Mouse (Mus musculus): ENCODE results near the gene Tspan11. TPM values are rescaled to one million over a fixed set of nuclear protein-coding genes. Genes with fewer than 3 reads are reported as not detected.

Gene Tspan11
- polyA plus RNA-seq, 2 experiments, result 18.5 to 19.8 TPM

DNA sequence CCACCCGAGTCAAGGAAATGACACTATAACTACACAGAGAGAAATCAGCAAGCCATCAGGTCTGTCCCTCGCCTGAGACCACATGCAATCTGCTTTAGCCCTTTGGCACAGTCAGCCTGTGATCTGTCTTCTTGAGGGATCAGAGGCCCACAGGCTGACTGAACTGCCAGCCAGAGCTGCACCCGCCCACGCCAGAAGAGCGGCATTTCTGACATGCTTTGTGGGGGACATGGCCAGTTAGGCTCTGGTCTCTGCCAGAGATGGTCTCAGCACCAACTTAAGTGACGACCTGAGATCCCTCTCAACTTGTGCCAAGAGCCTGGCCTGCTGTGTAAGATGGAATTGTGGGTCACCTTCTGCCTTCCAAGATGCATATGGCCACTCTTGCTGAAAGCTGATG is 89.3 kb downstream of the Tspan11 start:
- H3K9me3 ChIP-seq (ENCODE audit: control insufficient read depth, low read length), result no peaks in the 10 kb centered on the region
- no peak overlapping the region for H3K9ac ChIP-seq (ENCODE audit: low read depth, low read length, severe bottlenecking)
- H3K4me1 ChIP-seq (ENCODE audit: control insufficient read depth, insufficient read depth, low read length), result peaks cover 19% of the 10 kb centered on the region
- no peak overlapping the region for H3K4me3 ChIP-seq (replicated peaks; ENCODE audit: low read length)
- no peaks in the 10 kb centered on the region for H3K27me3 ChIP-seq (ENCODE audit: control insufficient read depth, insufficient read depth, low read length)
- no peak overlapping the region for H3K27ac ChIP-seq (replicated peaks; ENCODE audit: low read depth, low read length)
- no peak for TF ChIP-seq POLR2A (IDR thresholded peaks at IDR 0.05; ENCODE audit: borderline replicate concordance, extremely low read depth, insufficient read depth, insufficient read length)
- ATAC-seq (ENCODE audit: low FRiP score, low read depth), result no peak
- DNase-seq (ENCODE audit: low spot score), result no peak
- H3K4me2 ChIP-seq (replicated peaks; ENCODE audit: low read depth, low read length, severe bottlenecking), result no peak overlapping the region
- 85% methylated on average over 6 of the region's 6 CpGs for WGBS
- H3K36me3 ChIP-seq (ENCODE audit: control insufficient read depth, insufficient read depth, low read length), result no peaks in the 10 kb centered on the region

- no peak for TF ChIP-seq POLR2A (IDR thresholded peaks at IDR 0.05; ENCODE audit: borderline replicate concordance, extremely low read depth, insufficient read depth, insufficient read length)
- Histone ChIP-seq H3K9ac (ENCODE audit: low read depth, low read length, severe bottlenecking) (0 out of 2 replicates have a peak overlapping the region, but pooled peaks have one; percentile 36), H3K4me2 (replicated peaks; ENCODE audit: low read depth, low read length, severe bottlenecking) (no peak overlapping the region), H3K4me3 (replicated peaks; ENCODE audit: low read length) (no peak overlapping the region), H3K4me1 (ENCODE audit: control insufficient read depth, insufficient read depth, low read length) (peaks cover 12% of the 10 kb centered on the region; the same call in 1 of the 2 replicates), H3K27me3 (ENCODE audit: control insufficient read depth, insufficient read depth, low read length) (no peaks in the 10 kb centered on the region), H3K36me3 (ENCODE audit: control insufficient read depth, insufficient read depth, low read length) (no peaks in the 10 kb centered on the region), H3K27ac (replicated peaks; ENCODE audit: low read depth, low read length) (no peak overlapping the region), H3K9me3 (ENCODE audit: control insufficient read depth, low read length) (no peaks in the 10 kb centered on the region)
- DNase-seq (ENCODE audit: low spot score) (no peak), ATAC-seq (ENCODE audit: low FRiP score, low read depth) (no peak)
- 24% methylated on average over 20 of the region's 20 CpGs for WGBS
These were observed 91.6 kb downstream of the Tspan11 start for GRCm38 (mm10) chr6:127978941-127979340.

DNA sequence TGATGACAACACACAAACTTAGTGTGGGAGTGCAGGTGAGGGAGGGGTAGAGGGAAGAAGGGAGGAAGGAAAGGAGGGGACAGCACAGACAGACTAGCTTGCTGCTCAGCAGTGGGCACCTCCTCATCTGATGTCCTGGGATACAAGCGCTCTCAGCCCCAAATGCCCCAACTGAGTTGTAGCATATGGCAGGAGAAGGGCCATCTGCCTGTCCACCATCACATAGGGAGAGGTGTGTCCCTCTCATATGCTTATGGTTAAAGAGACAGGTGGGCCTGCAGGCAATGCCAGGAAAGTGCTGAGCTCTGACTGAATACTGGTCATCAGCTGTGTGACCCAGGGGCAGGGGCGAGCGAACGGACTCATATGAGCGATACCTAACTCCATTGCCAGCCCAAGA is 92.4 kb downstream of the Tspan11 start:
- 92% methylated on average over 5 of the region's 5 CpGs for WGBS
- Histone ChIP-seq H3K27me3 (ENCODE audit: control insufficient read depth, insufficient read depth, low read length) (no peaks in the 10 kb centered on the region), H3K4me3 (replicated peaks; ENCODE audit: low read length) (no peak overlapping the region), H3K36me3 (ENCODE audit: control insufficient read depth, insufficient read depth, low read length) (no peaks in the 10 kb centered on the region; the same call in 1 of the 2 replicates), H3K27ac (replicated peaks; ENCODE audit: low read depth, low read length) (no peak overlapping the region), H3K9ac (ENCODE audit: low read depth, low read length, severe bottlenecking) (no peak overlapping the region), H3K9me3 (ENCODE audit: control insufficient read depth, low read length) (no peaks in the 10 kb centered on the region), H3K4me2 (replicated peaks; ENCODE audit: low read depth, low read length, severe bottlenecking) (no peak overlapping the region), H3K4me1 (ENCODE audit: control insufficient read depth, insufficient read depth, low read length) (peaks cover 8% of the 10 kb centered on the region; the same call in 1 of the 2 replicates)
- no peak for ATAC-seq (ENCODE audit: low FRiP score, low read depth)
- no peak for TF ChIP-seq POLR2A (IDR thresholded peaks at IDR 0.05; ENCODE audit: borderline replicate concordance, extremely low read depth, insufficient read depth, insufficient read length)
- no peak for DNase-seq (ENCODE audit: low spot score)

DNA sequence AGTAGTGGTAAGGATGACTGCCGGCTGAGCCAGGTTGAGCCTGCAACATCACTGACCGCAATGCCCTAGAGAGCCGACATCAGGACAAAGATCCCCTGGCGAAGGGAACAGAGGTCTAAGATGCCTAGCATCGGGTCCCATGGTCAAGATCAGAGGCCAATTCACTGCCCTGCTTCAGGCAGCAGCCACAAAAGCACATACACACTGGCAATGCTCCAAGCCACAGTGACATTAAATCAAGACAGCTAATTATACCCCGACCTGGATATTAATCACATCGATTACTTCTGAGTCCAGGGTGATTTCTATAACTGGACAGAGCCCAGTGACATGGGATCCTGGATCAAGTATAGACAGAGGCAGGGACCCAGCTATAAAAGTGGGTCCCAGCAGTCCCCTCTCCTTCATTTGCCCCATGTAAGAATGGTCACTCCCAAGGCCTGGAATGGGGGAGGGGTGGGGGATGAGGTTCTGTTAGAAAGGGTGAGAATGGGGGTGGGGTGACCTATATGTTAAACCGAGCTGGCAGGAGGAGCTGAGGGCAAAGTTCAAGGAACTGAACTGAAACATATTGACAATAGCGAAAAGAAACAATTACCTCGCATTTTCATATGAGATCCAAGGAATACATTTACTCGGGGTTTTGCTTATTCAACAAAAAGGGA is 93.1 kb downstream of the Tspan11 start:
- ATAC-seq (ENCODE audit: low FRiP score, low read depth) (no peak), DNase-seq (ENCODE audit: low spot score) (no peak)
- Histone ChIP-seq H3K4me3 (replicated peaks; ENCODE audit: low read length) (no peak overlapping the region), H3K27ac (replicated peaks; ENCODE audit: low read depth, low read length) (no peak overlapping the region), H3K36me3 (ENCODE audit: control insufficient read depth, insufficient read depth, low read length) (no peaks in the 10 kb centered on the region; the same call in 1 of the 2 replicates), H3K4me1 (ENCODE audit: control insufficient read depth, insufficient read depth, low read length) (peaks cover 9% of the 10 kb centered on the region), H3K4me2 (replicated peaks; ENCODE audit: low read depth, low read length, severe bottlenecking) (no peak overlapping the region), H3K27me3 (ENCODE audit: control insufficient read depth, insufficient read depth, low read length) (no peaks in the 10 kb centered on the region), H3K9me3 (ENCODE audit: control insufficient read depth, low read length) (no peaks in the 10 kb centered on the region), H3K9ac (ENCODE audit: low read depth, low read length, severe bottlenecking) (no peak overlapping the region)
- 74% methylated on average over 11 of the region's 11 CpGs for WGBS
- TF ChIP-seq POLR2A (IDR thresholded peaks at IDR 0.05; ENCODE audit: borderline replicate concordance, extremely low read depth, insufficient read depth, insufficient read length), result no peak

- H3K27ac ChIP-seq (replicated peaks; ENCODE audit: low read depth, low read length), result no peak overlapping the region
- no peak overlapping the region for H3K4me3 ChIP-seq (replicated peaks; ENCODE audit: low read length)
- H3K9me3 ChIP-seq (ENCODE audit: control insufficient read depth, low read length), result no peaks in the 10 kb centered on the region
- no peak for TF ChIP-seq POLR2A (IDR thresholded peaks at IDR 0.05; ENCODE audit: borderline replicate concordance, extremely low read depth, insufficient read depth, insufficient read length)
- peaks cover 13% of the 10 kb centered on the region for H3K4me1 ChIP-seq (ENCODE audit: control insufficient read depth, insufficient read depth, low read length)
- no peak overlapping the region for H3K9ac ChIP-seq (ENCODE audit: low read depth, low read length, severe bottlenecking)
- H3K4me2 ChIP-seq (replicated peaks; ENCODE audit: low read depth, low read length, severe bottlenecking), result no peak overlapping the region
- no peaks in the 10 kb centered on the region; the same call in 1 of the 2 replicates for H3K36me3 ChIP-seq (ENCODE audit: control insufficient read depth, insufficient read depth, low read length)
- H3K27me3 ChIP-seq (ENCODE audit: control insufficient read depth, insufficient read depth, low read length), result no peaks in the 10 kb centered on the region
- 60% methylated on average over 8 of the region's 8 CpGs for WGBS
- ATAC-seq (ENCODE audit: low FRiP score, low read depth) (no peak), DNase-seq (ENCODE audit: low spot score) (no peak)
These were observed 93.8 kb downstream of the Tspan11 start for GRCm38 (mm10) chr6:127981176-127981575.

Data from limb, embryonic 14.5 days (tissue).